Mouse (Mus musculus) olfactory bulb, adult 2 months (tissue): ENCODE measurements around the gene Ccpg1os. TPM values are rescaled to one million over a fixed set of nuclear protein-coding genes. Genes with fewer than 3 reads are reported as not detected.
A peak's percentile ranks its signal among the peaks of the same experiment; 100 is the strongest.

Experiments
- H3K27ac ChIP-seq: fragments of 200-500 bp; 2 replicates; pipeline ENCODE4 v1.5.1; 2012; ENCODE audit warnings: low read depth, low read length; ENCODE audit not compliant: insufficient read depth
- H3K4me1 ChIP-seq: fragments of 200-500 bp; 2 replicates; pipeline ENCODE4 v1.6.1; 2012; ENCODE audit warnings: low read length; ENCODE audit not compliant: control insufficient read depth, insufficient read depth
- H3K4me3 ChIP-seq: fragments of 200-500 bp; 2 replicates; pipeline ENCODE4 v1.5.1; 2012; ENCODE audit warnings: mild to moderate bottlenecking, low read depth, low read length, moderate library complexity; ENCODE audit not compliant: insufficient read depth
- CTCF ChIP-seq: fragments of 200-500 bp; IDR thresholded peaks from 2 replicates; pipeline ENCODE4 v1.5.1; 2012; ENCODE audit warnings: low read depth, mild to moderate bottlenecking, low read length, moderate library complexity; ENCODE audit not compliant: insufficient read depth
- POLR2A ChIP-seq: fragments of 200-500 bp; IDR thresholded peaks from 2 replicates; pipeline ENCODE4 v1.6.1; 2012; ENCODE audit warnings: mild to moderate bottlenecking, low read depth, low read length, moderate library complexity; ENCODE audit not compliant: insufficient read depth
- WGBS: fragments of 180-500 bp; shearing (Covaris S2); methylation state at CpG from one replicate; pipeline ENCODE4 v1.1.7; 2018; 5-methylcytosine and 5-hydroxymethylcytosine counted together
- polyA plus RNA-seq: library from polyadenylated mRNA; stranded (reverse); fragments of >200 nt; gene quantifications from 2 replicates; pipeline ENCODE4 v1.2.4, GENCODE M21; 2012; ENCODE audit warnings: low replicate concordance; ENCODE audit not compliant: missing spikeins, insufficient read depth, insufficient read length

Gene Ccpg1os
- not detected in 2 replicates for polyA plus RNA-seq

GRCm38 (mm10) chr9:72985250-72986220, at the start of gene Ccpg1os, which contains the start of gene Ccpg1:
Gene Ccpg1os, minus strand, starts transcription at chr9:72985382.
Gene Ccpg1, plus strand, starts transcription at chr9:72985429.
- Histone ChIP-seq H3K27ac (peak within 1 kb of the TSS; percentile 85), H3K4me1 (no peaks in the 10 kb centered on the region; the same call in 1 of the 2 replicates), H3K4me3 (peak within 1 kb of the TSS; percentile 86)
- under 1% methylated on average over 88 of the region's 88 CpGs for WGBS
- TF ChIP-seq CTCF (no peak), POLR2A (peak; percentile 83)

- TF ChIP-seq CTCF (no peak), POLR2A (no peak)
- WGBS: 93% methylated on average over 1 of the region's 1 CpGs
- Histone ChIP-seq H3K4me1 (no peaks in the 10 kb centered on the region; the same call in 1 of the 2 replicates), H3K4me3 (no peak overlapping the region), H3K27ac (no peak overlapping the region)
Observed at GRCm38 (mm10) chr9:73033406-73033805, 48.2 kb upstream of the Ccpg1os start.

- 77% methylated on average over 4 of the region's 4 CpGs for WGBS
- TF ChIP-seq POLR2A: no peak
- no peak for TF ChIP-seq CTCF
- H3K4me1 ChIP-seq: peaks cover under 1% of the 10 kb centered on the region; the same call in 1 of the 2 replicates
- no peak overlapping the region for H3K4me3 ChIP-seq
- no peak overlapping the region for H3K27ac ChIP-seq
Observed at GRCm38 (mm10) chr9:73031421-73031820, 46.2 kb upstream of the Ccpg1os start.

- TF ChIP-seq POLR2A (no peak), CTCF (no peak)
- Histone ChIP-seq H3K4me1 (peaks cover 8% of the 10 kb centered on the region; the same call in 1 of the 2 replicates), H3K4me3 (no peak overlapping the region), H3K27ac (no peak overlapping the region)
- WGBS: 95% methylated on average over 1 of the region's 1 CpGs
Observed at GRCm38 (mm10) chr9:73030443-73030842, 45.3 kb upstream of the Ccpg1os start.

- Histone ChIP-seq H3K27ac (no peak overlapping the region), H3K4me3 (no peak overlapping the region), H3K4me1 (peaks cover 8% of the 10 kb centered on the region; the same call in 1 of the 2 replicates)
- no peak for TF ChIP-seq CTCF
- no peak for TF ChIP-seq POLR2A
- WGBS: 23% methylated on average over 16 of the region's 17 CpGs
Observed at GRCm38 (mm10) chr9:73025818-73026636, 40.8 kb upstream of the Ccpg1os start.

- no peaks in the 10 kb centered on the region for H3K4me1 ChIP-seq
- 85% methylated on average over 5 of the region's 5 CpGs for WGBS
- TF ChIP-seq POLR2A (no peak), CTCF (no peak)
- H3K4me3 ChIP-seq: no peak overlapping the region
- no peak overlapping the region for H3K27ac ChIP-seq
Observed at GRCm38 (mm10) chr9:73020566-73021097, 35.5 kb upstream of the Ccpg1os start.

- no peaks in the 10 kb centered on the region for H3K4me1 ChIP-seq
- H3K4me3 ChIP-seq: no peak overlapping the region
- no peak overlapping the region for H3K27ac ChIP-seq
- TF ChIP-seq CTCF: no peak
- no peak for TF ChIP-seq POLR2A
- 78% methylated on average over 10 of the region's 10 CpGs for WGBS
Observed at GRCm38 (mm10) chr9:73019841-73020240, 34.7 kb upstream of the Ccpg1os start.

- WGBS: 89% methylated on average over 13 of the region's 13 CpGs
- no peak for TF ChIP-seq CTCF
- no peak for TF ChIP-seq POLR2A
- Histone ChIP-seq H3K4me3 (no peak overlapping the region), H3K4me1 (no peaks in the 10 kb centered on the region), H3K27ac (no peak overlapping the region)
Observed at GRCm38 (mm10) chr9:73014724-73015123, 29.5 kb upstream of the Ccpg1os start.

GRCm38 (mm10) chr9:73012629-73013028, 27.4 kb upstream of the Ccpg1os start:
- TF ChIP-seq POLR2A: no peak
- no peak for TF ChIP-seq CTCF
- H3K4me3 ChIP-seq: no peak overlapping the region
- 87% methylated on average over 4 of the region's 4 CpGs for WGBS
- H3K4me1 ChIP-seq: no peaks in the 10 kb centered on the region
- no peak overlapping the region for H3K27ac ChIP-seq
